Mouse (Mus musculus) intestine, postnatal 0 days (tissue): Measurements from ENCODE around the gene Lrrn1. TPM values are rescaled to one million over a fixed set of nuclear protein-coding genes. Genes with fewer than 3 reads are reported as not detected.

Experiments used
- ATAC-seq: fragments of 200-750 bp; cut with Nextera tagmentation; 2 replicates; pipeline ENCODE4 v1.8.0; 2017; ENCODE audit warnings: mild to moderate bottlenecking, moderate TSS enrichment, moderate library complexity
- H3K27ac ChIP-seq: fragments of 300-500 bp; sonication (generic); 2 replicates; pipeline ENCODE4 v1.5.1; 2014; ENCODE audit warnings: mild to moderate bottlenecking, low read depth, low read length, moderate library complexity
- H3K27me3 ChIP-seq: fragments of 300-500 bp; sonication (generic); replicated peaks from 2 replicates; pipeline ENCODE4 v1.6.1; 2014; ENCODE audit warnings: low read length, mixed read lengths; ENCODE audit not compliant: control insufficient read depth, insufficient read depth
- H3K36me3 ChIP-seq: fragments of 300-500 bp; sonication (generic); 2 replicates; pipeline ENCODE4 v1.6.1; 2014; ENCODE audit warnings: mild to moderate bottlenecking, moderate library complexity; ENCODE audit not compliant: control insufficient read depth, insufficient read depth
- H3K4me1 ChIP-seq: fragments of 300-500 bp; sonication (generic); replicated peaks from 2 replicates; pipeline ENCODE4 v1.6.1; 2014; ENCODE audit warnings: antibody characterized with exemption, low read length, mixed read lengths; ENCODE audit not compliant: control insufficient read depth, insufficient read depth
- H3K4me2 ChIP-seq: fragments of 300-500 bp; sonication (generic); replicated peaks from 2 replicates; pipeline ENCODE4 v1.6.1; 2014; ENCODE audit warnings: low read depth, mild to moderate bottlenecking, moderate library complexity
- H3K4me3 ChIP-seq: fragments of 300-500 bp; sonication (generic); 2 replicates; pipeline ENCODE4 v1.5.1; 2014; ENCODE audit warnings: low read depth, low read length
- H3K9ac ChIP-seq: fragments of 300-500 bp; sonication (generic); 2 replicates; pipeline ENCODE4 v1.6.1; 2014; ENCODE audit warnings: mild to moderate bottlenecking, low read depth, low read length
- H3K9me3 ChIP-seq: fragments of 300-500 bp; sonication (generic); 2 replicates; pipeline ENCODE4 v1.6.1; 2016; ENCODE audit warnings: mixed run types; ENCODE audit not compliant: control insufficient read depth
- CTCF ChIP-seq: sonication (generic); IDR thresholded peaks from 2 replicates; pipeline ENCODE4 v1.5.1; 2016; ENCODE audit warnings: low read depth, mild to moderate bottlenecking, control low read depth, antibody characterized with exemption, moderate library complexity
- WGBS: fragments of 180-500 bp; shearing (Covaris S2); extraction: QIAGEN DNeasy Blood & Tissue Kit; methylation state at CpG from one replicate; pipeline ENCODE4 v1.1.7; 2014; 5-methylcytosine and 5-hydroxymethylcytosine counted together
- polyA plus RNA-seq: library from polyadenylated mRNA; unstranded; fragments of >200 nt; fragmentation: Nextera tagmentation; extraction: Ambion mirVana; gene quantifications from 2 replicates; pipeline ENCODE4 v1.2.1, GENCODE M21; 2015

The Lrrn1 gene
- polyA plus RNA-seq, result 14.7 and 15.9 TPM in 2 replicates

DNA sequence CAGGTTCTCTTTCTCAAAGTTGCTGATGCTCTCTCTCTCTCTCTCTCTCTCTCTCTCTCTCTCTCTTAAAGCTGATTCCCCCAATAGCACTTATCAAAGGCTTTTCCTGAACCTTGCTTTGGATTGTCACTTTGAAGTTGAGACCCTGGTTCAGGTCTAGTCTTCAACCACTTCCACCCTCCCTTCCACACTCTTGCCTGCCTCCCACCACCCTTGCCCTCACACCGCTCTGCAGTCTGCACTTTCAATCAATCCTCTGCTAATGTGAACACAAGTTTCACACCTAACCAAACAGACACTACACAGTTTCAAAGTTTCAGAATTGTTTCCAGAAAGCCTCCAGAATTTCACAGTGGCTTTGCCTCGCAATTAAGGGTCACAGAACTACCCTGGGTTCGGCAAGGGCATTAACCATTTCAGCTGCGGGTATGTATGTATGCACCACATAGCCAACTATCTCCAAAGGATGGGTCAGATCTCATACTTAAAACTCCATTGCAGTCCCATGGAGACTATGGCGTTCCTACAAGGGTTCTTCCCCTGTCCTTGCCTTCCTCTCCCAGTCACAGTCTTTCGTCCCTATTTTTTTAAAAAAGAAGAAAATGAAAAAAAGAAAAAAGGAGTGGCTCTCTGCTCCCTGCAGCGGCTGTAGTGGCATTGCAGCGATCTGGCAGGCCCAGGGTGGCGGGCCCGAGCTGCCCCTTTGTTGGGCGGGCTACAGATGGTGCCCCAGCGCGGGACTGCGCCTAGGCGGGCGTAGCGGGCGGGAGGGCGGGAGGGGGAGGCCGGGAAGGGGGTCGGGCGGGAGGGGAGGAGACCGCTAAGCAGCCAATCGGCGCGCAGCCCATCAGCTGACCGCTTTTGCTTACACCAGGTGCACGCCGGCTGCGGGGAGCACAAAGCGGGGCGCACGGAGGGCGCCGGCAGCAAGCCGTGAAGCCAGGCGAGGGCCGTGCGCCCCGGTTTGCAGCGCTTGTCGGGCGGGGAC lies at the start of gene Lrrn1:
Gene Lrrn1 (plus strand): TSS at position 892 of the 988 bp plus-strand sequence.
- no peaks in the 10 kb centered on the region for H3K36me3 ChIP-seq
- peak; percentile 84 for ATAC-seq

DNA sequence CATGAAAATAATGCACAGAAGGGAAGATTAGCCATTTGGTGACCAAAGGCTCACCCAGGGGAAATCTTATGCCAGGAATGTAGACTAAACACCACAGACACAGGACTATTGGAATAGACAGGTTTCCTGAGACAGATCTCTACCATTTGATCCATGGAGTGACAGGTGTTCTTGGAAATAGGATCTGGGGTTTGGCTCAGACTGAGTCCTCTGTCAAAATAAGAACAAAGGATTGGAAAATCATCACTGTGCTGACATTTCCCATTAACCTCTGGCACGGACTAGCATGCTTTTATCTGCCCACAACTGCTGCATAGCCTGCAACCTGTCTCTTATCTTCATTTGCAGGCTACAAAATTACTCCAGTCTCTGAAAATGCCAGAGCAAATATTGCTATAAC lies 35.1 kb upstream of the Lrrn1 start:
- no peak for ATAC-seq
- Histone ChIP-seq H3K4me3 (no peak overlapping the region), H3K27ac (no peak overlapping the region), H3K4me1 (no peaks in the 10 kb centered on the region), H3K36me3 (no peaks in the 10 kb centered on the region), H3K4me2 (no peak overlapping the region), H3K9ac (no peak overlapping the region), H3K9me3 (no peaks in the 10 kb centered on the region), H3K27me3 (no peaks in the 10 kb centered on the region)
- TF ChIP-seq CTCF, result no peak
- WGBS, result 32% methylated on average over 1 of the region's 1 CpGs

More for the DNA sequence above, at the start of gene Lrrn1:
- Histone ChIP-seq H3K4me3 (peak within 1 kb of the TSS; percentile 47), H3K4me1 (no peaks in the 10 kb centered on the region), H3K9ac (peak within 1 kb of the TSS; percentile 19), H3K27ac (no peak within 1 kb of the TSS), H3K9me3 (no peaks in the 10 kb centered on the region), H3K27me3 (peaks cover 5% of the 10 kb centered on the region; the same call in 1 of the 2 replicates), H3K4me2 (peak within 1 kb of the TSS; percentile 92)
- peak; percentile 20; the same call in 1 of the 2 replicates for TF ChIP-seq CTCF
- 6% methylated on average over 34 of the region's 43 CpGs for WGBS

DNA sequence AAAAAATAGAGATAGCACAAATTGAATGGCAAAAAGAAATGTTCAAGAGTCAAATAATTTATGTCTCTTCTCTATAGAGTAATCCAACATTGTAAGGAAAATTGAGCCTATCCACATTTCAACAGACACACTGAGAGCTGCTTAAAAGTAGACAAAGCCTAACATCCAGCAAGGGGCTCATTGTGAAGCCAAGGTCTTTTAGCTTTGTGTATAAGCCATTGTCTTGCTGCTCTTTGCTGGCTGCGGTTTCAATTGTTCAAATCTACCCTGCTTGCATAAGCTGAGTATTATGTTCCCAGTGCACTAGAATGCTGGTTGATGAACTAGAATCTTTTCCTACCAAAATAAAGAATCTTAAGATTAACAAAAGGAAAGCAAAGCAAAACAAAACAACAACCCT lies 33.7 kb upstream of the Lrrn1 start:
- Histone ChIP-seq H3K4me3 (no peak overlapping the region), H3K9me3 (no peaks in the 10 kb centered on the region), H3K9ac (no peak overlapping the region), H3K4me1 (no peaks in the 10 kb centered on the region), H3K27ac (no peak overlapping the region), H3K4me2 (no peak overlapping the region), H3K36me3 (no peaks in the 10 kb centered on the region), H3K27me3 (no peaks in the 10 kb centered on the region)
- no peak for ATAC-seq
- WGBS, result 90% methylated on average over 1 of the region's 1 CpGs
- TF ChIP-seq CTCF, result no peak

DNA sequence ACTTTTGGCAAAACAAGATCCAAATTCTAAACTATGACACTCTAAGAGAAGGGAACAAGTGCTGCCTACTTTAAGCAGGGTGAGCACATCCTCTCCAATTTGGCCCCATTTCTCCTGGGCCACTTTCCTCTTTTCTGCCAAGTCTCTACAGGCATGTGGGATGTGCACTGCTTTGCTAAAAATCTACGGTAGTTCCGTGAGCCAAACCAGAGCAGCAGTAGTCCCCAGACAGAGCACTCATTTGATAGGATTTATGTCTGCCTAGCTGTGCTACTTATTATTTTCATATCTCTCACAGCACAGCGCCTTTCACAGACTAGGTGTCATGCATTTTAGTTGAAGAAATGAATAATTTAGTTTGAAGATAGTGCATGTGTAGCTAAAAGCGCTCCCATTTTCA lies 15.9 kb upstream of the Lrrn1 start:
- WGBS, result 75% methylated on average over 4 of the region's 4 CpGs
- no peaks in the 10 kb centered on the region for H3K27me3 ChIP-seq
- H3K9ac ChIP-seq, result no peak overlapping the region
- H3K36me3 ChIP-seq, result no peaks in the 10 kb centered on the region
- no peak for TF ChIP-seq CTCF
- H3K4me1 ChIP-seq, result no peaks in the 10 kb centered on the region
- H3K4me2 ChIP-seq, result no peak overlapping the region
- H3K4me3 ChIP-seq, result no peak overlapping the region
- H3K9me3 ChIP-seq, result no peaks in the 10 kb centered on the region
- ATAC-seq, result no peak
- no peak overlapping the region for H3K27ac ChIP-seq

DNA sequence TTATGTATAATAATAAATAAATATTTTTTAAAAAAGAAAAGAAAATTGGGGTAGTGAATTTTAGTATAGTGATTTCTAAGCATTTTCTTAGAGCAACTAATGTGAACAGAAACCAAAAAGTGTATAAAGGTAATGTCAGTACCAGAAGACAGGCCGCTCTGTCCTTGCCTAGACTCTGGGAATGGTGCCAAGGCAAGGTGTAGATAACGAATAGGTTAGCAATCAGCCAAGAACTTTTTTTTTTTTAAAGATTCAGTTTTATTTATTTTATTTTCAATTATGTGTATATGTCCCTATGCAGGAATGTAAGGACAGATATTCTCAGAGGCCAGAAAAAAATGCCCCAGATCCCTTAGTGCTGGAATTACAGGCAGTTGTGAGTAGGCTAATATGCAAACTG lies 5.6 kb upstream of the Lrrn1 start:
- no peak for ATAC-seq
- TF ChIP-seq CTCF, result no peak
- H3K27ac ChIP-seq, result no peak overlapping the region
- no peaks in the 10 kb centered on the region for H3K36me3 ChIP-seq
- no peaks in the 10 kb centered on the region for H3K4me1 ChIP-seq
- no peak overlapping the region for H3K4me2 ChIP-seq
- no peaks in the 10 kb centered on the region for H3K9me3 ChIP-seq
- 35% methylated on average over 2 of the region's 2 CpGs for WGBS
- no peak overlapping the region for H3K4me3 ChIP-seq
- no peaks in the 10 kb centered on the region for H3K27me3 ChIP-seq
- no peak overlapping the region for H3K9ac ChIP-seq

DNA sequence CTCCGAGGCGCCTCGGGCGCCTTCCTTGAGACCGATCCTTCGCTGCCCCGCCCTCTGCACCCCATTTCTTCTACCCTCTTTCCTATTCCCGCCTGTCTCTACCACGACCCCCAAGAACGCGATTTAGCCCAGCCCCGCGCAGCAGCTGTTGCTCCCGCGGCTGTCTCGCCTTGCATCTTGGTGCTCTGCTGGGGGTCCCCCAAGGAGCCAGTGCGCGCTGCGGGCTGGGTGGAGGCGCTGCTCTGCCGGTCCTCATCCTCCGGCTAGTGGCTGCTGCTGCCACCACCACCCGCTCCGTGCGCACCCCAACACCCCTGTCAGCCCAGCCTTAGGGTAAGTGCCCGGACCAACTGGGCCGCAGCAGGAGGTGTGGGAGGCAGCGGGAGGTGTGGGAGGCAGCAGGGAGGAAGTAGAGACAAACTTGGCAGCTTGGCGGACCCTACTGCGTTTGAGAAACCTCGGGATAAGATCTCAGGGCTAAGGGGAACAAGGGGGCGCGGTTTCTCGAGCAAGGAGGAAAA lies 403 bp downstream of the Lrrn1 start:
- peak; percentile 58 for ATAC-seq
- TF ChIP-seq CTCF, result peak; percentile 10; the same call in 1 of the 2 replicates
- WGBS, result under 1% methylated on average over 32 of the region's 34 CpGs

More for the DNA sequence above, 403 bp downstream of the Lrrn1 start:
- peaks cover 5% of the 10 kb centered on the region; the same call in 1 of the 2 replicates for H3K27me3 ChIP-seq
- H3K9ac ChIP-seq, result peak overlapping the region; percentile 19
- H3K27ac ChIP-seq, result no peak overlapping the region
- no peaks in the 10 kb centered on the region for H3K36me3 ChIP-seq
- H3K4me1 ChIP-seq, result no peaks in the 10 kb centered on the region
- no peaks in the 10 kb centered on the region for H3K9me3 ChIP-seq
- peak overlapping the region; percentile 92 for H3K4me2 ChIP-seq
- peak overlapping the region; percentile 47 for H3K4me3 ChIP-seq
